Mouse (Mus musculus) megakaryocyte-erythroid progenitor cell, adult 5-6 weeks (primary cell): ENCODE data around the gene Pcdh8. TPM values are rescaled to one million over a fixed set of nuclear protein-coding genes. Genes with fewer than 3 reads are reported as not detected.

Experiments used
- ATAC-seq: replicated peaks from 2 replicates; pipeline ENCODE4 v1.8.0; 2016; ENCODE audit warnings: mild to moderate bottlenecking, inconsistent platforms; ENCODE audit not compliant: severe bottlenecking, poor library complexity, low FRiP score, low TSS enrichment
- total RNA-seq, 2 experiments: library from RNA; stranded (forward) in 1 of 2; stranded (reverse) in 1 of 2; fragments of 200-1000, 215-1000 nt in 1 of 2; fragments of >200 nt in 1 of 2; fragmentation: Nextera tagmentation in 1 of 2; gene quantifications; 2 replicates each; pipeline ENCODE4 v1.2.3; 2014 to 2017

The Pcdh8 gene
- total RNA-seq, 2 experiments from 2014 or later, result not detected

DNA sequence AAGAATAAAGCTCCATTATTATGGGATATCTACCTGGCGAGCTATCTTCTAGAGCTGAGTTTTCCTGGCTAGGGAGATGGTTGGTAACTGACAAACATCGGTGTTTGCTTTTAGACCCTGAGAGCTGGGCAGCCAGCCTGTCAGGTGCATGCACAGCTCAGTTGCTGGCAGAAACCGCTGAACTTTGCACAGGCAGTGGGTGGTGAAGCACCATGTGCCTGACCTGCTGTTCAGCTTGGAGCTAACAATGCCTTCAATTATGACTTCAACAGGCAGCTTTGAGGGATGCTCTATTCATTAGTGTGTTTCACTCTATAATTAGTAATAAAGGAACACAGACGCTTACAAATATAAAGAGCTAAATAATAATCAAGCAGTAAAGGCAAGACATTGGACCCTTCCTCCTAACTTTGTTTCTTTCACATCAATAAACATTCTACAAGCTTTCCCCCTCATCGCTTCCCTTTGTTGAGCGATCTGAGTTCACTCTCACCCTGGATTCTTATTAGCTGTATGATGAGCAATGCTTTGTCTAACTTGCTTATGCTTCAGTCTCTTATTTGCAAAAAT is 5.8 kb downstream of the Pcdh8 start:
- no peak for ATAC-seq

GRCm38 (mm10) chr14:79754601-79755222 is 16.4 kb downstream of the Pcdh8 start:
- no peak for ATAC-seq

DNA sequence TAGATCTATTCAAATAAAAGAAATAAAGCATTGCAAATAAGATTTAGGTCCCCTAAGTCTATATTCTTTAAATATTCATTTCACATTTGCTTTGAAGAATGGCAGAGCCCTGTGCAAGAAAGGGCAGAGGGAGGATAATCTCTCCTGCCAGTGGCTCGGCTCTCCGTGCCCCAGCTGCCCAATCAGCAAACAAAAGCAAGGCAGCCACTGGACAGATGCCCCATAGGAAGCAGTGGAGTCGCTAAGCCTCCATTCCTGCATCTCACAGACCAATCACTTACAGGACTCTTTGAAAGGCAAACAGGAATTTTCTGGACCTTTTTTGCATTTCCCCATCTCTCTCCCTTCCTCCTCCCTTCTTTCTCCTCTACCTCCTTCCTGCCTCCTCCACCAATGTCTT is 17.0 kb downstream of the Pcdh8 start:
- ATAC-seq, result no peak

DNA sequence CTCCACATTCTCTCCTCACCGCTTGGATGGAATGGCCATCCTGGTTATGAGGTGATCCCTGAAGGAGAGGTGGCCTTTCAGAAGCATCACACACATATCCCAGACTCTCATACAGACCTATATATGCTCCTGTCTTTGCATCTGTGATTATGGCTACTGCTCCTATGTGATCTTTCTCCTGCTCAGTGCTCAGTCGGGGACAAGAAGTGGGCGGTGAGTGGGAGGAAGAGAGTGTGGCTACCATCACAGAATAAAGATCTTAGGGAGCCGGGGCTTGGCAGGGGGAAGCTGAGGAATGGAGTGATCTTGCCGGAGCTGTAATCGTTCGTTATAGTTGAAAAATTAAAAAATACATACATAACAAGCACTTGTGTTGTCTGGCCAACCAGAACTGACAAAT is 17.4 kb downstream of the Pcdh8 start:
- no peak for ATAC-seq

GRCm38 (mm10) chr14:79740515-79740914 is 30.6 kb downstream of the Pcdh8 start:
- ATAC-seq, result no peak

GRCm38 (mm10) chr14:79738441-79738840 is 32.7 kb downstream of the Pcdh8 start:
- ATAC-seq, result no peak

DNA sequence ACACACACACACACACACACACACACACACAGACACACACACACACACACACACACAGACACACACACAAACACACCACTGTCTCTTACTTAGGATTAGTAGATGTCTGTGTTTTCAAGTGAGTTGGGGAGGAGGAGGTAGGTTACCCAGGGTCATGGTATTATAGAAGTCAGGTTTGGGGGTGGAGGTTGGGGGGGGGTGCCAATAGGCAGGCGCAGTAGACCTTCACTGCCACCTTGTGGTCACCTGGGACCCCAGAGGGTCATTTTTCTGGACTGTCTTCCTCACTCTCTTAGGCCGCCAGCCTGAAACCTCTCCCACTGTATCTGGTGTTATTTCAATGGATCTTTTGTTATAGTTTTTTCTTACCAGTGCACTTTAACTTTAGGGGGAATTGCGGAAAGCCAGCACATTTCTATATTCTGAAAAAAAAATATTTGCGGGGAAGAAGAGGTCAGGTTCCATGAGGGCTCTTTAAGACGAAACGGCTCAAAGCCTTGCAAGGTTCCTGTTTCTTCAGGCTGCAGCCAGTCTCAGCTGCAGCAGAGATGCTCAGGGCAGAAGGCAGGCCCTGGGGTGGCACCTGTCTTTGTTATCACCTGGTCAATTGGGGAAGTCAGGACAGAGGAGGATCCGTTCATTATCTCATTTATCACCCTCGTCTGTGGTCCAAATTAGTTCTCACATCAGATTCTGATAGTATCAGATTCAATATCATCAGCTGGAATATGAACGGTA is 33.3 kb downstream of the Pcdh8 start:
- ATAC-seq, result no peak

GRCm38 (mm10) chr14:79736781-79737180 is 34.3 kb downstream of the Pcdh8 start:
- no peak for ATAC-seq

DNA sequence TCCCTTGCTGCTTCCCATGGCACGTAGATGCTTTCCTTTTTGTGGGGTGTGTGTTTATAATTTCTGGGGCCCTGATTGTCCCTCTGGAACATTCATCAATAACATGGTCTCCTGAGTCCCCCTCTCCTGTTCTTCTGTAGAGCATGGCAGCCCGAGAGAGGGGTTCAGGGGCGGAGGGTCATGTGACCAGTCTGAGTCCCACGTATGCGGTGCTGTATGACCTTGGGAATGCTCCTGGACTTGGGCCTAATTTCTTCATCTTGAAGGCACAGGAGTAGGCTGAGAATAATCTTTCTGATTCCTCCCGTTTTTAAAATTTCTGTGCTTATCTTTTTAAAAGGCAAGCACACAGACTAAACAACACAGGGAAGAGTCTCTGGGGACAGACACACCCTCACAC is 37.6 kb downstream of the Pcdh8 start:
- no peak for ATAC-seq

DNA sequence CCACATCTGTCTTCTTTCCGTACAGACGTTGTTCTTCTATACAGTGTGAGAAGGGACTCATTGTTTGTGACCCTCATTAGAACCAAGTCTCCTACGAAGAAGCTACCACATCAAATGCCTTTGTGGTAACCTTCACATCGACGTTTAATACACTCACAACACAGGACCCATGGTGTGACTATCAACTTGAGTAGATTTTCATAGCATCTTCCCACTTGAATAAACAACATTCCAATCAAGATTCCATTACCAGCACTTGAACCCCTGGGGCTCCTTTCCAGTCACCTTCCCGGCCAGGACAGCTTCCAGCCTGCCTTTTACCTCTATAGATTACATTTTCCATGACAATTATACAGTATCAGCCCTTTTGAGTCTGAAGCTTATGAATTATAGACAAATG is 42.3 kb downstream of the Pcdh8 start:
- no peak for ATAC-seq

GRCm38 (mm10) chr14:79724002-79724681 is 47.0 kb downstream of the Pcdh8 start:
- ATAC-seq, result no peak

GRCm38 (mm10) chr14:79722228-79722627 is 48.9 kb downstream of the Pcdh8 start:
- no peak for ATAC-seq

Other genes starting within 250 kb of the Pcdh8 start
- gene Sugt1, start 183.6 kb downstream of the Pcdh8 start, total RNA-seq (2014; fragmentation: Nextera tagmentation), result 76.0 and 94.6 TPM in 2 replicates
- gene Sugt1, start 183.6 kb downstream of the Pcdh8 start, total RNA-seq (2017), result 121 and 127 TPM in 2 replicates
- gene Cnmd, start 109.1 kb downstream of the Pcdh8 start, total RNA-seq (2014; fragmentation: Nextera tagmentation), result not detected in 2 replicates
- not detected in 2 replicates for gene Cnmd, start 109.1 kb downstream of the Pcdh8 start, total RNA-seq (2017)
- gene Olfm4, start 212.8 kb upstream of the Pcdh8 start, total RNA-seq (2014; fragmentation: Nextera tagmentation), result not detected in 2 replicates
- gene Olfm4, start 212.8 kb upstream of the Pcdh8 start, total RNA-seq (2017), result 0.38 TPM in 1 of 2 replicates, not detected in the other